Mouse (Mus musculus) heart, adult 2 months (tissue): ENCODE measurements around the gene Rreb1. TPM values are rescaled to one million over a fixed set of nuclear protein-coding genes. Genes with fewer than 3 reads are reported as not detected.

Source experiments
- DNase-seq, 2 experiments: peaks; one replicate each; pipeline ENCODE4 v3.0.0; 2021
- H3K27ac ChIP-seq: fragments of 200-600 bp; 2 replicates; pipeline ENCODE4 v1.8.1; 2022
- H3K27me3 ChIP-seq: fragments of 200-500 bp; 2 replicates; pipeline ENCODE4 v1.6.1; 2012; ENCODE audit warnings: mild to moderate bottlenecking, low read length, inconsistent platforms, mixed read lengths; ENCODE audit not compliant: control insufficient read depth, insufficient read depth
- H3K36me3 ChIP-seq: fragments of 200-500 bp; 2 replicates; pipeline ENCODE4 v1.6.1; 2012; ENCODE audit warnings: low read length, inconsistent platforms; ENCODE audit not compliant: control insufficient read depth, insufficient read depth
- H3K4me1 ChIP-seq: fragments of 200-500 bp; 2 replicates; pipeline ENCODE4 v1.6.1; 2011; ENCODE audit warnings: low read length; ENCODE audit not compliant: control insufficient read depth, insufficient read depth
- H3K4me3 ChIP-seq: fragments of 200-600 bp; 2 replicates; pipeline ENCODE4 v1.8.1; 2022
- H3K79me2 ChIP-seq: fragments of 200-500 bp; replicated peaks from 2 replicates; pipeline ENCODE4 v1.6.1; 2012; ENCODE audit warnings: mild to moderate bottlenecking, inconsistent platforms, low read length, moderate library complexity, mixed read lengths; ENCODE audit not compliant: control insufficient read depth, insufficient read depth
- H3K9ac ChIP-seq: fragments of 200-500 bp; 2 replicates; pipeline ENCODE4 v1.6.1; 2012; ENCODE audit warnings: low read depth, mild to moderate bottlenecking, control low read depth, inconsistent platforms, low read length, mixed read lengths
- CTCF ChIP-seq: fragments of 200-600 bp; IDR thresholded peaks from 2 replicates; pipeline ENCODE4 v1.8.1; 2022; ENCODE audit warnings: antibody characterized with exemption, mild to moderate bottlenecking, moderate library complexity
- EP300 ChIP-seq: fragments of 200-500 bp; IDR thresholded peaks from 2 replicates; pipeline ENCODE4 v1.6.1; 2011; ENCODE audit warnings: low read depth, low read length, control low read depth; ENCODE audit not compliant: insufficient read depth
- POLR2A ChIP-seq: fragments of 200-500 bp; IDR thresholded peaks from 2 replicates; pipeline ENCODE4 v1.6.1; 2011; ENCODE audit warnings: mild to moderate bottlenecking, low read depth, low read length, control low read depth; ENCODE audit not compliant: insufficient read depth
- WGBS: fragments of 180-500 bp; shearing (Covaris S2); methylation state at CpG from one replicate; pipeline ENCODE4 v1.1.7; 2018; 5-methylcytosine and 5-hydroxymethylcytosine counted together
- intact Hi-C: fragments of 180-260 bp; cut with DNase I; formaldehyde crosslinking; loops from one replicate; pipeline ENCODE4 v1.15.1; 2025
- polyA plus RNA-seq: library from polyadenylated mRNA; depleted of rRNA; stranded (reverse); fragments of >200 nt; gene quantifications from 2 replicates; pipeline ENCODE4 v1.2.3, GENCODE M21; 2012
- total RNA-seq, 2 experiments: library from RNA; stranded (reverse); gene quantifications; 2 replicates each; pipeline ENCODE4 v1.2.3; 2021

The Rreb1 gene
- total and polyA plus RNA-seq, 3 experiments, result 12.8 to 57.5 (median 34.3) TPM

DNA sequence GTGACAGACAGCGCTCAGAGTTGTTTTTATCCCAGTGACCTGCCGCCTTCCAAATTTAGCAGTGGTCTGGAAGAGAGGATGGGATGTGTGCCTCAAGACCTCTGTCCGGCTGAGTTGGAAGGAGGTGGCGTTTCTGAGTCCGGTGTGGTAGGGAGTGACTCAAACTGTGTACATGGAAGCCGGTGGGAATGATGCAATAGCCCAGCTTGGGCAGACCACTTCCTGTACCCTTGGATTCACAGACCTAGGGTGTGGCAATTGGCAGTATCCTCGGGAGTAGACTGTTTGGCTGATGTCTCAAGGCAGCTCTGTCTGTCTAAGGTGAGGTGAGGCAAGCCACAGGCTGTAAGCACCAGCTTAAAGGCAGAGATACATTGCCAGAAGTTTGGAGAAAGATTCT lies 6.0 kb downstream of the Rreb1 start:
- Histone ChIP-seq H3K27me3 (no peaks in the 10 kb centered on the region), H3K4me1 (0 out of 2 replicates have a peak, but pooled peaks cover 1% of the 10 kb centered on the region), H3K79me2 (no peaks in the 10 kb centered on the region), H3K36me3 (no peaks in the 10 kb centered on the region), H3K4me3 (no peak overlapping the region), H3K9ac (no peak overlapping the region), H3K27ac (peak overlapping the region; percentile 18)
- WGBS, result 29% methylated on average over 7 of the region's 7 CpGs
- peak in 1 of 2 experiments; percentile 27 for DNase-seq
- intact Hi-C loops, result no loop called here
- TF ChIP-seq CTCF (no peak), EP300 (no peak), POLR2A (no peak)

DNA sequence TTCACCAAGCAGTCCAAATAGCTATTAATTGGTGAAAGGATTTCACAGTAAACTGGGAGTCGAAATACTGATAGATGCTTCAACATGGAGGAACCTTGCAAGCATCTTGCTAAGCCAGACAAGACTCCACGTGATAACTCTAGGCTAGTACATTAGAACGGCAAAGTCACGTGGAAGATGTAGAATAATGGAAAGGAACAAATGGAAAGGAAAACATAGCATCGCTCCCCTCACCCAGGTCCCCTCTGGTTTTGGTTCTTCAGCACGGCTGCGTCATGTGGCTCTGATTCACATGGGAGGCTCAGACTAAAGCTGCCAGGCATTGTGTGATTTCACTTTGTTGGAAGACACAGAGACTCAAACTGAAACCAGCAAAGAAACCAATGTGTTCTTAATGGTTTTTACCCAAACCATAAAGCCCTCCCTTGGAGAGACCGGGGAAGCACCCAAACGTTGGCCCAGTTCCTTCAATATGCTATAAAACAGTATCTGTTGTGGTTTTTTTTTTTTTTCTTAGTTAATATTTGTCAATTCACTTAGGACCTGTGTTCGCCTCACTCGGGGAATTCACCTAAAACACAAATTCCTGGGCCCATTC lies 14.6 kb downstream of the Rreb1 start:
- Histone ChIP-seq H3K27ac (no peak overlapping the region), H3K9ac (no peak overlapping the region), H3K27me3 (no peaks in the 10 kb centered on the region), H3K4me3 (no peak overlapping the region), H3K36me3 (no peaks in the 10 kb centered on the region), H3K79me2 (no peaks in the 10 kb centered on the region), H3K4me1 (no peaks in the 10 kb centered on the region)
- intact Hi-C loops, result no loop called here
- TF ChIP-seq POLR2A (no peak), EP300 (no peak), CTCF (no peak)
- 89% methylated on average over 11 of the region's 11 CpGs for WGBS
- no peak for DNase-seq

DNA sequence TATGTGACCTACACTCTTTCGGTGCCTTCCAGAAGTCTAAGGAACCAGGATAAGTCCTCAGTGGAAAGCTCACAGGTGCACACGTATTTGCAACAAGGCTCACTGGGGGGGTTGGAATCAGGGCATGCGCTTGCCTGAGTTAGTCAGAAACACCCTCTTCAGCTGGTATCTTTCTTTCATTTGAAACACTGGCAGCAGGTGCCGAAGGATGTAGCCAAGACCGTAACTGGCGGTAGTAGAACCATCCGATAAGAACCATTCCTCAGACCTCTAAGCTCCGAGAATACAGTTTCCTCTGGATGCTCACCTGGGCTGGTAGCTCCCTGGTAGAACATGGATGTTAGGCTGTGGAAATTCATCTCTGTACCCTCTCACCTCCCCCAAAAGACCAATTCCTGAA lies 20.6 kb downstream of the Rreb1 start:
- Histone ChIP-seq H3K36me3 (no peaks in the 10 kb centered on the region), H3K4me1 (peaks cover 2% of the 10 kb centered on the region; the same call in 1 of the 2 replicates), H3K9ac (no peak overlapping the region), H3K27ac (no peak overlapping the region), H3K4me3 (no peak overlapping the region), H3K79me2 (no peaks in the 10 kb centered on the region), H3K27me3 (no peaks in the 10 kb centered on the region)
- intact Hi-C loops, result no loop called here
- DNase-seq, result no peak
- 69% methylated on average over 8 of the region's 8 CpGs for WGBS
- TF ChIP-seq POLR2A, result no peak
- no peak for TF ChIP-seq CTCF
- no peak for TF ChIP-seq EP300

DNA sequence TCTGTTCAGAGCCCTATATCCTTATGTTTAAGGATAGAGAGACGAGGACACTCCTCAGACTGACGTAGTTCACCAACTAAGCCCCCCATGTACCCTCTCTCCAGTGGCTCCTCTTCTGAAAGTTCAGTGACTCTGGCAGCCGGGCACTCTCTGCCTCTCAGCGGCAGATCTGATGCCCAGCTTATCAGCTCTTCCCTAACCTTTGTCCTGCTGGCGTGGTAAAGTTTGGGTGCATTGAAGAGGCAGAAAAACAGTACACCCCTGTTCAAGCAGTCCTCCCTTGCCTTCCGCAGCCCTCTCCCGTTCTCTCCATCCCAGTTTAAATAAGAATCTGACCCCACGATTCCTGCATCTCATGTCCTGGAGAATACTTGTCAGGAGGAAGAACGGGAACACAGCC lies 21.2 kb downstream of the Rreb1 start:
- Histone ChIP-seq H3K27me3 (no peaks in the 10 kb centered on the region), H3K9ac (no peak overlapping the region), H3K4me3 (no peak overlapping the region), H3K27ac (no peak overlapping the region), H3K4me1 (peaks cover 2% of the 10 kb centered on the region; the same call in 1 of the 2 replicates), H3K79me2 (no peaks in the 10 kb centered on the region), H3K36me3 (no peaks in the 10 kb centered on the region)
- WGBS, result 64% methylated on average over 9 of the region's 9 CpGs
- intact Hi-C loops, result no loop called here
- TF ChIP-seq POLR2A, result no peak
- TF ChIP-seq EP300, result no peak
- TF ChIP-seq CTCF, result no peak
- DNase-seq, result no peak

DNA sequence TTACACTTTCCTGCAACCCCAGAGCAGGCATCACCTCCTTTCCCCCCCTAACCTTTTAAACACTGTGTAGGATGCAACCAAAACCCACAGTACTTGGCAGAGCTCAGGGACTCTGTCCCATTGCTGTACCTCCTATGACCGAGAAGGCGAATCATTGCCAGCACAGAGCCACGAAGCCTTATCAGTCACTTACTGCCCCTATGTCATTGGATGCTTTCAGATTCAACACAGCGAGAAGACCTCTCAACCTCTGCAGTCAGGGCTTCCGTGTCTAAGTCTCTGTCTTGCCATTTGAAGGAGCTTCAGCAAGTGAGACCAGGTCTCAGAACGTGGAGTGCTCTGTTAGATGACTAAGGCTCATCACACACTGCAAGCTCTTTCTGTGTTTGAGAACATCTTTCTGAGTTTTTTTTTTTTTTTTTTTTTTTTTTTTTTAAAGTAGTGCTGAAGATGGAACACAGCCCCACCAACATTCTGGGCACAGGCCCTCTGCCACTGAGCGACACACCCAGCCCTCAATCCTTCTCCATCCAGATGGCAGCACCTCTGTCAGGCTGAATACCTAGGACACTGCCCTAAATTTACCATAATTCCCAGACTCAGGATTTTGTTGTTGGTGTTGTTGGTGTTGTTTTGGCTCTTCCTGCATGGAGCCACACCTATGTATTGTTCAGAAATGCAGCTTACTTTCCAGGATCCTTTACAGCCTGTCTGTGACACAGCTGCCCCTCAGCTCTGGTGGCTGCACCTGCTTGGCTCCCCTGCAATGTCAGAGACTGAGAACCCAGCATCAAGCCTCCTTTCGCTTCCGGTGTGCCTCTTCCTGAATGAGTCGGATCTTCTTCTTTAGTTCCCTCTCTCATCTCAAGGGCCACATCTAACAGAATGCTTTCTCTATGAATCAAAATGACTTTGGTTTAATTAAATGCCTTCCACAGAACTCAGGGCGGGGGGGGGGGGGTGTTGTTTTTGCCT lies 23.2 kb downstream of the Rreb1 start:
- intact Hi-C loops, result no loop called here
- no peaks in the 10 kb centered on the region for H3K36me3 ChIP-seq
- H3K4me1 ChIP-seq, result peaks cover 2% of the 10 kb centered on the region; the same call in 1 of the 2 replicates
- H3K9ac ChIP-seq, result no peak overlapping the region
- DNase-seq, result peak in 1 of 2 experiments; percentile 18
- whole genome bisulfite sequencing, result 51% methylated on average over 11 of the region's 11 CpGs
- no peaks in the 10 kb centered on the region for H3K79me2 ChIP-seq
- no peak overlapping the region for H3K4me3 ChIP-seq
- TF ChIP-seq CTCF (no peak), EP300 (no peak), POLR2A (no peak)
- H3K27ac ChIP-seq, result no peak overlapping the region
- H3K27me3 ChIP-seq, result no peaks in the 10 kb centered on the region
